Mouse (Mus musculus) forebrain, embryonic 14.5 days (tissue): ENCODE data around the gene Sobp. TPM values are rescaled to one million over a fixed set of nuclear protein-coding genes. Genes with fewer than 3 reads are reported as not detected.

Source experiments
- ATAC-seq: fragments of 200-750 bp; cut with Nextera tagmentation; 2 replicates; pipeline ENCODE4 v1.8.0; 2017; ENCODE audit warnings: mild to moderate bottlenecking, moderate library complexity
- DNase-seq: peaks from one replicate; pipeline ENCODE4 v3.0.0-alpha.2; 2015; ENCODE audit warnings: low spot score
- H3K27ac ChIP-seq: fragments of 300-500 bp; sonication (generic); 2 replicates; pipeline ENCODE4 v1.5.1; 2014; ENCODE audit warnings: low read depth, mild to moderate bottlenecking, control low read depth, low read length, moderate library complexity
- H3K27me3 ChIP-seq: fragments of 300-500 bp; sonication (generic); replicated peaks from 2 replicates; pipeline ENCODE4 v1.6.1; 2014; ENCODE audit warnings: low read length, control low read depth, mixed read lengths; ENCODE audit not compliant: control insufficient read depth, insufficient read depth
- H3K36me3 ChIP-seq: fragments of 300-500 bp; sonication (generic); 2 replicates; pipeline ENCODE4 v1.6.1; 2014; ENCODE audit warnings: low read length, control low read depth; ENCODE audit not compliant: control insufficient read depth, insufficient read depth
- H3K4me1 ChIP-seq: fragments of 300-500 bp; sonication (generic); 2 replicates; pipeline ENCODE4 v1.6.1; 2014; ENCODE audit warnings: antibody characterized with exemption, low read length, control low read depth; ENCODE audit not compliant: control insufficient read depth, insufficient read depth
- H3K4me2 ChIP-seq: fragments of 300-500 bp; sonication (generic); 2 replicates; pipeline ENCODE4 v1.6.1; 2014; ENCODE audit warnings: mild to moderate bottlenecking, control low read depth, low read length
- H3K4me3 ChIP-seq: fragments of 300-500 bp; sonication (generic); 2 replicates; pipeline ENCODE4 v1.5.1; 2014; ENCODE audit warnings: low read depth, low read length, control low read depth
- H3K9ac ChIP-seq: fragments of 300-500 bp; sonication (generic); 2 replicates; pipeline ENCODE4 v1.6.1; 2014; ENCODE audit warnings: mild to moderate bottlenecking, low read length, control low read depth, moderate library complexity
- H3K9me3 ChIP-seq: fragments of 300-500 bp; sonication (generic); replicated peaks from 2 replicates; pipeline ENCODE4 v1.6.1; 2016; ENCODE audit warnings: low read length, control low read depth, mixed read lengths; ENCODE audit not compliant: control insufficient read depth
- WGBS: fragments of 180-500 bp; shearing (Covaris S2); extraction: QIAGEN DNeasy Blood & Tissue Kit; methylation state at CpG from one replicate; pipeline ENCODE4 v1.1.7; 2014; 5-methylcytosine and 5-hydroxymethylcytosine counted together
- polyA plus RNA-seq: library from polyadenylated mRNA; unstranded; fragments of >200 nt; fragmentation: Nextera tagmentation; extraction: Ambion mirVana; gene quantifications from 2 replicates; pipeline ENCODE4 v1.2.1, GENCODE M21; 2014

The Sobp gene
- polyA plus RNA-seq, 1 experiment from 2014 or later, result 12.8 TPM

DNA sequence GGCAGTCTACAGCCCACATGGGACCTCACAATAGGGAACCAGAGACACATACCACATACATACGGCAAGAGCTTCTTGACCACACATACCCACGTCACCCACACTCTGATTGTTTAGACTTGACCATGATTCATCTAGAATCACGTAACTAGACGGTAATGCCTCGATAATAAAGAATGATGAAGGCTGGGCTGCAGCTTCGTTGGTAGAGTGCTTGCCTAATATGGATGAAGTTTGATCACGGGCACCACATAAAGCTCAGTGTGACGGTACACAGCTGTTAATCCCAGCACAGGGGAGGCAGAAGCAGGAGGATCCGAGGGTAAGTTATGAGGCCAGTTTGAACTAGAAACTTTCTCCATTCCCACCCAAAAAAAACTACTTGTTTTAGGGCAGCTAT is 31.2 kb downstream of the Sobp start:
- no peak overlapping the region for H3K4me2 ChIP-seq
- ATAC-seq, result no peak
- H3K27ac ChIP-seq, result no peak overlapping the region
- 95% methylated on average over 9 of the region's 9 CpGs for WGBS
- no peak for DNase-seq
- no peak overlapping the region for H3K4me3 ChIP-seq
- H3K4me1 ChIP-seq, result no peaks in the 10 kb centered on the region
- H3K36me3 ChIP-seq, result no peaks in the 10 kb centered on the region
- H3K27me3 ChIP-seq, result no peaks in the 10 kb centered on the region
- H3K9ac ChIP-seq, result no peak overlapping the region
- H3K9me3 ChIP-seq, result no peaks in the 10 kb centered on the region

DNA sequence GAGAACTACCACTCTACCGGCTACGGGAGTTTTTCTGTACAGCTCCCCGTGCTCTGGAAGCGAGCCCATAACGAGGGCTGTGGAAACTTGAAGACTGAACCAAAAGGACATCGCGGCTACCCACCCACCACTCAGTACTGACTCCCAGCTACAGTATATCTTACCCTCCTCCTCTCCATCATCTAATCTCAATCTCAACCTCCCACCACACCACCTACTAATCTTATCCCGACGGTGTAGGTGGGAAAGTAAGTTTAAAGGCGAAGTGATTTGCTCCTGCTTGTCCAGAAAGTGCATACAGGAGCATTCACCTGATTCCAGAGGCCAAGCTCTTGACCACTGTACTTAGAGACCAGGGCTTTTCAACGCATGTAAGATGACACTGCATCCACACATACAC is 40.3 kb downstream of the Sobp start:
- Histone ChIP-seq H3K9me3 (no peaks in the 10 kb centered on the region), H3K9ac (no peak overlapping the region), H3K4me1 (peaks cover 5% of the 10 kb centered on the region; the same call in 1 of the 2 replicates), H3K4me2 (no peak overlapping the region), H3K36me3 (no peaks in the 10 kb centered on the region), H3K27ac (no peak overlapping the region), H3K27me3 (no peaks in the 10 kb centered on the region), H3K4me3 (no peak overlapping the region)
- DNase-seq (no peak), ATAC-seq (no peak)
- WGBS, result 91% methylated on average over 11 of the region's 11 CpGs

DNA sequence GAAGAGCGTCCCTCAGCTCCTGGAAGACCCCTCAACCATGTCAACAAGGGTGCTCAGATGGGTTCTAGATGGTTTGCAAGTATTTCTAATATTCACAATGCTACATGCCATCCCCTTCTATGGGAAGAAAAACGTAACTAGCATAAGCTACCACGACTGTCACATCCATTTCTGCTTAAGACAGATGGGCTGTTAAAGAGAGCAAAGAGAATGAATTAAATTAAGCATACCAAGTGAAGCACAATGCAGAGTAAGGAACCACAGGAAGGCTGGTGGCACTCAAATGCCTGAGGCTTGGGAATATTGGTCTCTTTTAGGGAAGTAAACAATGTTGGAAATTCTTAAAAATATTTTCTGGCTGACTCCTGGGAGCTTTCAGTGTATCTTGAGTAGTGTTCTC is 45.6 kb downstream of the Sobp start:
- peaks cover 8% of the 10 kb centered on the region; the same call in 1 of the 2 replicates for H3K4me1 ChIP-seq
- no peak overlapping the region for H3K9ac ChIP-seq
- ATAC-seq, result peak; percentile 21; the same call in 1 of the 2 replicates
- no peaks in the 10 kb centered on the region for H3K27me3 ChIP-seq
- H3K4me2 ChIP-seq, result no peak overlapping the region
- no peak overlapping the region for H3K4me3 ChIP-seq
- peak; percentile 16 for DNase-seq
- no peaks in the 10 kb centered on the region for H3K36me3 ChIP-seq
- H3K27ac ChIP-seq, result no peak overlapping the region; the same call in 1 of the 2 replicates
- WGBS, result 63% methylated on average over 3 of the region's 3 CpGs
- no peaks in the 10 kb centered on the region for H3K9me3 ChIP-seq

DNA sequence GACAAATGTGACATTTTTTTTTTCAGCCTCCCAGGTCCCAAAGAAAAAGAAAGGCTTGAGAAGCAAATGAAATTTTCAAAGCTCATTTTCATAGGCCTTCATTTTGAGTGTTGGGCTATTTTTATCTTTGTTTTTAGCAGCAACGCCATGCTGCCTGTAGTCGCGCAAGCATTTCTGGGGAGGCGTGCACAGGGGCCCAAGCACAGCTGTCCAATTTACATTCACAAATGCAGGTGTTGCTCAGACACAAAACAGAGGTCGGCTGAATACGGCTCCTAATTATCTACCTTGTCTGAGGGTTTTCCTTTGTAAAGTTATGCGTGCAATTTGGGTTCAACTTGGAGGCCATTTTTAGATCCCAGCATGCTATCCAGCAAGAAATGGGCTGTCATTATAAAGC is 49.8 kb downstream of the Sobp start:
- Histone ChIP-seq H3K4me2 (no peak overlapping the region), H3K9ac (no peak overlapping the region), H3K36me3 (no peaks in the 10 kb centered on the region), H3K27me3 (no peaks in the 10 kb centered on the region), H3K4me3 (no peak overlapping the region), H3K27ac (no peak overlapping the region), H3K4me1 (peaks cover 8% of the 10 kb centered on the region; the same call in 1 of the 2 replicates), H3K9me3 (no peaks in the 10 kb centered on the region)
- no peak for DNase-seq
- no peak for ATAC-seq
- WGBS, result 19% methylated on average over 7 of the region's 7 CpGs

DNA sequence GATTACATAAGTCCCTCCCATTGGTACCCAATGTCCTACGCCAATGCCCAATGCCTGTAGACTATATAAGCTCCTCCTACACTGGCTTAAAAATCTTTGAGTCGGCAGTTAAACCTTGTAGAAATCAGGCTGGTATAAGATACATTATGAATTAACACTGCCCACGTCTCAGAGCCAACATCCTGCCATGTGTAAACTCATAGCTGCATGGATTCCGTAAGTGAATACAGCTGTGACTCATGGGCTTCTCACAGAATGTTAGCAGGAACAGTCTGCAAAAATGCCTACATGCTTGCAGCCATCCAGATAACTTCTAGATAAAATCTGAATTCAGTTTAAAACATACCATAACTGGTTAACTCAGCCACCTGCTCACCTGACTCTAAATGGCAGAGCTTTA is 50.2 kb downstream of the Sobp start:
- no peak for DNase-seq
- H3K9me3 ChIP-seq, result no peaks in the 10 kb centered on the region
- H3K9ac ChIP-seq, result no peak overlapping the region
- no peak for ATAC-seq
- no peaks in the 10 kb centered on the region for H3K27me3 ChIP-seq
- H3K4me1 ChIP-seq, result peaks cover 8% of the 10 kb centered on the region; the same call in 1 of the 2 replicates
- no peaks in the 10 kb centered on the region for H3K36me3 ChIP-seq
- 90% methylated on average over 4 of the region's 4 CpGs for WGBS
- no peak overlapping the region for H3K4me2 ChIP-seq
- no peak overlapping the region for H3K27ac ChIP-seq
- no peak overlapping the region for H3K4me3 ChIP-seq

DNA sequence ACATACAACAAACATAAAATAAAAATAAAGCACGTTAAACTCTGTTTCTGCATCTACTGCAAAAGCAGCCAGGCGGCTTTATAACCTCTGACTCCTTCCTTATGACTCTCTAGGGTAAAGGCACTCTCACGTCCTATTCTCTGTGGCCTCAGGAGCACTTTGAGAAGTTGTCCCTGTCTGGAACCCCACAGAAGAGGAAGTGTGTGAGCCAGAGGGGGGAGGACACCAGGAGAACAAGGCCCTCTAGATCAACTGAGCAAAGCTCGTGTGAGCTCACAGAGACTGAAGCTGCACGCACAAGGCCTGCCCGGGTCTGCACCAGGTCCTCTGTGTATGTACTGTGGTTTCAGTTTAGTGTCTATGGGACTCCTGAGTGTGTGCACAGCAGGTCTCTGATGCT is 50.9 kb downstream of the Sobp start:
- Histone ChIP-seq H3K4me1 (peaks cover 6% of the 10 kb centered on the region; the same call in 1 of the 2 replicates), H3K4me2 (no peak overlapping the region), H3K27ac (no peak overlapping the region), H3K36me3 (no peaks in the 10 kb centered on the region), H3K9me3 (no peaks in the 10 kb centered on the region), H3K27me3 (no peaks in the 10 kb centered on the region), H3K9ac (no peak overlapping the region), H3K4me3 (no peak overlapping the region)
- 94% methylated on average over 6 of the region's 6 CpGs for WGBS
- DNase-seq (no peak), ATAC-seq (no peak)

DNA sequence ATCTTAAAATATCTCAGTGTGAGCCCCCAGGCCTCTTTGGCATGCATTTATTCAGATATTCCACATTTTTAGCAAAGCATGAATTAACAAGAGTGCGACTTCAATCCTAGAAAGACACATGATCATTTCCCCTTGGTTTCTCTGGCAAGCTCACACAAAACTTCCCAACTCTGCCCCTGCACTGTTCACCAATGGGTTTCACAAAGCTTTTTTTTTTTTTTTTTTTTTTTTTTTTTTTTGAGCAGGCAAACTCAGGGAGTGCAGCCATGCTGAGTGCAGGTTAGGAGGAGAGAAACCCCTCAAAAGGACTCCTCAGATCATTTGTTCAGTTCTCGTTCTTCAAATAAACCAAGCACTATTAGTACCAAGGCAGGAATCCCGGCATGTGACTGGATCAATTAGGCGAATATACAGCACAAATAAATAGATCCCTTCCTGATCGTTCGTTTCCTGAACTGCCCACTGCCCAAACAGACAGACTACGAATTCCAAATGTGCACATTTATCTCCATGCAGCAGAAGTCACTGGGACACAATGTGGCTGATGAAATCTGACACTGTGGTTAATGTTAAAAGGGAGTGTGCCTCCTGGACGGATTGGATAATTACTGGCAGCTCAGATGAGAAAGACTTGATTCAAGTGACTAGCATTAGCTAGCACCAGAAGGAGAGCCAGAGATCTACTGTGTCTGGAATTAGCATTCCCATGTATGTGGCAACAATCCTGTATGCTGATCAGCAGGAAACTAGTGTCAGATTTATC is 53.5 kb downstream of the Sobp start:
- Histone ChIP-seq H3K27ac (no peak overlapping the region), H3K4me2 (no peak overlapping the region), H3K36me3 (no peaks in the 10 kb centered on the region), H3K4me1 (peaks cover 8% of the 10 kb centered on the region; the same call in 1 of the 2 replicates), H3K27me3 (no peaks in the 10 kb centered on the region), H3K4me3 (no peak overlapping the region), H3K9me3 (no peaks in the 10 kb centered on the region), H3K9ac (no peak overlapping the region)
- WGBS, result 25% methylated on average over 8 of the region's 8 CpGs
- DNase-seq (no peak), ATAC-seq (no peak)

DNA sequence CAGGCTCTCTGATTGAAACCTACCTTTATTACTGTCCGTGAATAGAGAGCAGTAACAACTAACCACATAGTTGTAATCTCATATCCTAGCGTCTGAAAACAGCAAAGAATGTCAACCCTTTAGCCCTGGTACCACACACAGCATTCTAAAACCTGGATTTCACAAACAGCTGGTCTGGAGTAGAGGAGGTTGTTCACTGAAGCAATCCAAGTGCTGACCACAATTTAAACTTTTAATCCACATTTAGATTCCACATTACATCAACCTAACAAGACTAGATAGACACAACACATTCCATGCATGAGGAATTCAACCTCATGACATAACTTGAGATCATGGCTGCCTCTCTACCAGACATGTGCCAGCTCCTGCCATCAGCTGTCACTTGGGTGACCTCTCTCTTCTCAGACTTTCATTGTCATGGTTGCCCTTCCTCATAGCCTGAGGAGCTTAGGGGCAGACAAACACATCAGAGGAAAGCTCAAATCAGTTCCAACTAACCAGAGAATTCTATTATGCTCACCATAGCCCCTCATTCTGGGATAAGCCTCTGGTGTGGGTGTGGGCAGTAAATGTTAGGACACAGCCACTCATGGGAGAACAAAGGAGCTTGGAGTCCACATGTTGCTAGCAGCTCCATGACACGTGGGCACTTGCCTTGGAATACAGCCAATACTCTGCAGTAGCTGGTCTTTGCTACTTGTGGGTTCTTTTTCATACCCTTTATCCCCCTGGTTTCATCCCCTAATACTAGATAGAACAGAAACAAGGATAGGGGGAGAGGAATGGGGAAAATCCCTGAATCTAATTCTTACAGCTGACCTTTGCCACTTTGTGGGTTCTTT is 58.0 kb downstream of the Sobp start:
- H3K27ac ChIP-seq, result no peak overlapping the region
- no peak overlapping the region for H3K4me2 ChIP-seq
- peaks cover 20% of the 10 kb centered on the region; the same call in 1 of the 2 replicates for H3K4me1 ChIP-seq
- ATAC-seq, result no peak
- no peak for DNase-seq
- H3K4me3 ChIP-seq, result no peak overlapping the region
- H3K36me3 ChIP-seq, result no peaks in the 10 kb centered on the region
- no peaks in the 10 kb centered on the region for H3K27me3 ChIP-seq
- 67% methylated on average over 3 of the region's 3 CpGs for WGBS
- H3K9me3 ChIP-seq, result no peaks in the 10 kb centered on the region
- no peak overlapping the region for H3K9ac ChIP-seq
